Mouse (Mus musculus): ENCODE measurements at regions not wholly inside any gene's neighbourhood (a gene's known extent, or its start where the extent isn't known, plus 50 kb on each side); places are given as distances from the start of the nearest gene placed in this dataset.
A peak's percentile ranks its signal among the peaks of the same experiment; 100 is the strongest.

GRCm38 (mm10) chr2:9589200-9589599 is 291.9 kb upstream of the 4930412O13Rik start:
- no peak for DNase-seq (ENCODE audit: low spot score in 2 of 2)

DNA sequence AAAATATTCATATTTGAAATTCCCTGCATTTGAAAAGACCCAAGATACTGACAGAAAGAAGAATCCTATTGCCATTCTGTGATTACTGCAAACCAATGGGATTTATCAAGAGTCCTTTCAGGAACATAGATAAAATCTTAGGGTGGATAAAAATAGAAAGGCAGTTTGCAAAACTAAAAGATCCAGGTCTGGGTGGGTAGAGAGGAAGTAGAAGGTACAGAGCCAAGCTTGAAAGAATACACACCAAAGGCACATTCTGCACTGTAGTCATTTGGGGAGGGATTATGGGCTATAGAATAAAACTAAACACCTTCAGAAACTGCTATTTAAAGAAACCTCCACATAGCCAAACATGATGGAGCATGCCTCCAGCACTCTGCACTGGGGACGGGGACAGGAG is 288.5 kb upstream of the 4930412O13Rik start:
- DNase-seq (ENCODE audit: low spot score in 2 of 2) = no peak

- DNase-seq (ENCODE audit: low spot score in 2 of 2) = peak; percentile 40 to 55
Measured at GRCm38 (mm10) chr2:9593931-9594330, 287.1 kb upstream of the 4930412O13Rik start.

- no peak for DNase-seq (ENCODE audit: low spot score in 2 of 2)
Measured at GRCm38 (mm10) chr2:9595236-9595850, 285.7 kb upstream of the 4930412O13Rik start.

DNA sequence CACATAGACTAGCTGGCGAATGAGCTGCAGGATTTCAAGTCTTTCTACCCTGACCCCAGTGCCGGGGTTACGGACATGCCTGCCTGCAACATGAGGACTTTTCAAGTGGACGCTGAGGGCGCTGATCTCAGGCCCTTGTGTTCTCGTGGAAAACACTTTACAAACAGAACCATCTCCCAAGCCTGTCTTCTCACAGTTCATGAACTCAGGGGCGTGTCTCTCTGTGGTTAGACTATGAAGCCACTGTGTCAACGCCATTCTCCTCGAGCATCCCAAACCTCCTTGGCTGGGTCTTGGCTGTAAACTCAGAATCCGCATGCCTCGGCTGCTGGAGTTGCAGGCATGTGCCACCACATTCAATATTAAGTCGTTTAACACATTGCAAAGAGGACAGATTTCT is 284.9 kb upstream of the 4930412O13Rik start:
- no peak for DNase-seq (ENCODE audit: low spot score in 2 of 2)

- DNase-seq (ENCODE audit: low spot score in 2 of 2) = no peak
Measured at GRCm38 (mm10) chr2:9604984-9605383, 276.1 kb upstream of the 4930412O13Rik start.

- no peak for DNase-seq (ENCODE audit: low spot score in 2 of 2)
Measured at GRCm38 (mm10) chr2:9607547-9607946, 273.5 kb upstream of the 4930412O13Rik start.

GRCm38 (mm10) chr2:9614415-9614814 is 266.6 kb upstream of the 4930412O13Rik start:
- no peak for DNase-seq (ENCODE audit: low spot score in 2 of 2)

GRCm38 (mm10) chr2:9616292-9616691 is 264.8 kb upstream of the 4930412O13Rik start:
- no peak for DNase-seq (ENCODE audit: low spot score in 2 of 2)

- DNase-seq (ENCODE audit: low spot score in 2 of 2) = no peak
Measured at GRCm38 (mm10) chr2:9620303-9621244, 260.5 kb upstream of the 4930412O13Rik start.

- DNase-seq (ENCODE audit: low spot score in 2 of 2) = no peak
Measured at GRCm38 (mm10) chr2:9623702-9624101, 257.4 kb upstream of the 4930412O13Rik start.

- DNase-seq (ENCODE audit: low spot score in 2 of 2) = no peak
Measured at GRCm38 (mm10) chr2:9628026-9628425, 253.0 kb upstream of the 4930412O13Rik start.

GRCm38 (mm10) chr2:9632719-9633446 is 248.2 kb upstream of the 4930412O13Rik start:
- DNase-seq (ENCODE audit: low spot score in 2 of 2) = no peak

GRCm38 (mm10) chr2:9639262-9639661 is 241.8 kb upstream of the 4930412O13Rik start:
- DNase-seq (ENCODE audit: low spot score in 2 of 2) = no peak

DNA sequence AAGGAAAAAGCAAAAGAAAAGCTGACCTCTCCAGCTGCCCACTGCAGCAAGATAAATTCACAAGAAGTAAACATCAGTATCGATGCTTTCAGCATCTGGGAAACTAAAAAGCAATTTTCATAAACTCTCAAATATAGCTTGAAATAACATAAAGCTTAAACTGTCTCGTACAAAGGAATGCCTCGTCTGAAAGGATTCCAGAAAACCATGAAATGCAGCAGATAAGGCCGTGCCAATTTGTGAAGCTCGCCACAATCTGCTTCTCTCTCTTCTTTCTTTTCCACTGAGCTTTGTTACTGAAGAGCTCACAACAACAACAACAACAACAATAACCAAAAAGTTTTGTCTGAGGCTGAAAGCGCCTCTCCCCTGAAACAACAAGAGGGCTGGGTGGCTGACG is 239.4 kb upstream of the 4930412O13Rik start:
- DNase-seq (ENCODE audit: low spot score in 2 of 2) = no peak

DNA sequence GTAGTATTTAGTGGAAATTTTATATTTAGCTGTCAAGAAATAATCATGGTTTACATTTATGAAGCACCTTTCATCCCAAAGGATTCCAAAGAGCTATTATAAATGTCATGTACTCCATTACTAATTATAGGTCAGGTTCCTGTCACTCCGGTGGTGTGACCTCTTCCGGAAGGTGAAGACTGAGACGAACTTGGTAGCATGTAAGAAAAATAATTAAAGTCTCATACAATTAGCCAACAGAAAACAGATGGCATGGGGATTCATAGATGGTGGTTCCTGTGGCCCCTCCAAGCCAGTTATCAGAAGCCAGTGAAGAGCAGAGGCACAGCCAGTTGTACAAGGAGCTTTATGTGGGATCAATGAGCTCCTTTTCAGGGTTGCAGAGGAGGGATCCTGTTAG is 238.6 kb upstream of the 4930412O13Rik start:
- no peak for DNase-seq (ENCODE audit: low spot score in 2 of 2)

DNA sequence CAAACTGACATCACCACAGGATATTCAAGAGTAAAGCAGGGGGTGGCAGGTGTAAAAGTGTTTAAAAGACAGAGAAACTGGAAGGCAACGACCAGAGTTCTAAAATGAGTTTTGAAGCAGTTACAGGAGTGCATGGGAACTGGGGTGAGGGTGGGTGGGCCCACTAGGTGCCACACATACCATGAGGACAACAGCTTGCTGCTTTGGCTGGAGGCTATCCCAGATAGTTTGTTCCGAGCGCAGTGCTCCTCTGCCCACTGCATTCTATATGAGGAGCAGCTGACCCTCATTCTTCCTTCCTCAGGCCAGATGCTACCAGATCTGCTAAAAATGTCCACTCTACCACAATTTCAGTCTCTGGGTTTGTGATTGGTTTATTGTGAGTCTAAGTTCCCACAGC is 234.6 kb upstream of the 4930412O13Rik start:
- DNase-seq (ENCODE audit: low spot score in 2 of 2) = no peak

- DNase-seq (ENCODE audit: low spot score in 2 of 2) = no peak
Measured at GRCm38 (mm10) chr2:9646963-9647362, 234.1 kb upstream of the 4930412O13Rik start.

DNA sequence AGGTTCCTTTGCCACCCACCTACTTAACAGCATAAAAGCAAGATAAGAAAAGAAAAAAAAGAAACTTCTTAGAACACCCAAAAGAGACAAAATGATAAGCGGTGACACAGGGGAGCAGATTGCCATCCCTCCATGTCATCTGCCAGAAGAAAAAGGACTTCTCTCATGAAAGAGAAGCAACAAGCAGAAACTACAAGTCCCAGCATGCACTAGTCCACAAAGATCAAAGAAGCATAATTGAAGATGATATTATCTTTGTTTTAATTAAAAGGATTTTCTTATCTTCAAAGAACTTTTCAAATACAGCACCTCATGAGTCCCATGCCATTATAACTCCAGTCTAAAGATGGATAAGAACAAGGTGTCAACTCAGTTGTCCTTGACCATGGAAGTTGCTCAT is 231.0 kb upstream of the 4930412O13Rik start:
- DNase-seq (ENCODE audit: low spot score in 2 of 2) = no peak

DNA sequence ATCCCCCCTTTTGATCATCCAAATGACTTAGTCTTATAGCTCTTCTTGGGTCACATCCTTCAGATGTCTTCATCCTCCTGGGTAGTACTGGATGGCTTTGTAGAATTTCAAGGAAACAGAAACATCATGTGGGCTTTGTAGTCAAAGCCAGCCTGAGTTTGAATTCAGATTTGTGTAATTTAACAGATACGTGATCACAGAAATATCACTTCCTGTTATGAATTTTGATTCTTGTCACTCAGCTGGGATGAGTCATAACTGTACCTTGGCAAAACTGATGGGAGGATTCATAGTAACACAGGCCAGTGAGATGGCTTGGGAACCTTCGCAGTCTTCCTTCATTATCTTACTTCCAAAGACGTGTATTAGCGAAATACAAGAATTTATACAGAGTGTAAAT is 222.2 kb upstream of the 4930412O13Rik start:
- DNase-seq (ENCODE audit: low spot score in 2 of 2) = no peak

DNA sequence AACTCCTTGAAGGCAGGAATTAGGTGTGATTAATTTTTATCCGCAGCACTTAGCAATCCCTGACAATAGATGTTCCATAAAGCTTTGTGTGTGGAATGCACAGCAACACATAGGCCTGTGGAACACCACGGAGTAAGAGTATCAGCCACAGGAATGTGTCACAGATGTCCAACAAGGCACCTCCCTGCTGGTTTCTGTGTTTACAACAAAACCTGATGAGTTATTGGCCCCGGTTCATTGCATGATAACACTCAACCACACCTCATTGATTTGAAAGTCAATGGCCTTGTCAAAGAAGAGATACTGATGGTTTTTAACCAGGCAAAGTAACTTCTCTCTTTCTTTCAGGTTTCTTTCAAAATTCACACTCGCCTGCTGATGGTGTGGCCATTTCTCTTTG is 211.4 kb upstream of the 4930412O13Rik start:
- DNase-seq (ENCODE audit: low spot score in 2 of 2) = no peak

GRCm38 (mm10) chr2:9681691-9682152 is 199.3 kb upstream of the 4930412O13Rik start:
- DNase-seq (ENCODE audit: low spot score in 2 of 2) = peak; percentile 9 to 22
